Comparison of ENCODE assay signal across 14 mouse cellular contexts in genomic region chr8:104061048-104061988, GRCm38 (mm10). TPM values are rescaled to one million over a fixed set of nuclear protein-coding genes. Genes with fewer than 3 reads are reported as not detected.
DNase-seq lines count a peak whose midpoint lies in the region; ATAC-seq lines count a peak whose summit lies in the region.
"Had no signal": no experiment of that assay in that cellular context is flagged by ENCODE, and none has a peak within 500 bp of the region (broad histone marks: within the 10 kb centered on the region; RNA-seq: fewer than 3 reads in every experiment).

No protein-coding gene starts in this region.

- WGBS in lung, embryonic 15.5 days, result 65% methylated on average over 6 of the region's 6 CpGs
- 77% methylated on average over 6 of the region's 6 CpGs for WGBS in forebrain, embryonic 15.5 days
- 35% methylated on average over 6 of the region's 6 CpGs for WGBS in intestine, embryonic 16.5 days
- WGBS in stomach, embryonic 15.5 days, result 50% methylated on average over 6 of the region's 6 CpGs

- H3K9me3 ChIP-seq in lung, embryonic 15.5 days, result no peaks in the 10 kb centered on the region
- no peaks in the 10 kb centered on the region for H3K9me3 ChIP-seq in forebrain, embryonic 15.5 days
- H3K9me3 ChIP-seq in intestine, embryonic 16.5 days (ENCODE audit: control insufficient read depth, low read length), result no peaks in the 10 kb centered on the region
- no peaks in the 10 kb centered on the region for H3K9me3 ChIP-seq in stomach, embryonic 15.5 days
- H3K9me3 ChIP-seq: limb, embryonic 13.5 days had no signal

- H3K4me1 ChIP-seq in lung, embryonic 15.5 days, result peaks cover 6% of the 10 kb centered on the region; the same call in 1 of the 2 replicates
- H3K4me1 ChIP-seq in forebrain, embryonic 15.5 days, result peaks cover 3% of the 10 kb centered on the region; the same call in 1 of the 2 replicates
- peaks cover 34% of the 10 kb centered on the region for H3K4me1 ChIP-seq in intestine, embryonic 16.5 days (ENCODE audit: control insufficient read depth, insufficient read depth, low read length)
- H3K4me1 ChIP-seq in stomach, embryonic 15.5 days, result peaks cover 13% of the 10 kb centered on the region

- no peaks in the 10 kb centered on the region for H3K27me3 ChIP-seq in lung, embryonic 15.5 days
- H3K27me3 ChIP-seq in forebrain, embryonic 15.5 days, result no peaks in the 10 kb centered on the region
- no peaks in the 10 kb centered on the region for H3K27me3 ChIP-seq in intestine, embryonic 16.5 days (replicated peaks; ENCODE audit: control insufficient read depth, insufficient read depth, low read length)
- H3K27me3 ChIP-seq in stomach, embryonic 15.5 days (replicated peaks), result no peaks in the 10 kb centered on the region
- H3K27me3 ChIP-seq: limb, embryonic 13.5 days had no signal

- peak overlapping the region; percentile 33; the same call in 1 of the 2 replicates for H3K27ac ChIP-seq in lung, embryonic 15.5 days
- peak overlapping the region; percentile 53; the same call in 1 of the 2 replicates for H3K27ac ChIP-seq in forebrain, embryonic 15.5 days (replicated peaks)
- peak overlapping the region; percentile 94 for H3K27ac ChIP-seq in intestine, embryonic 16.5 days (ENCODE audit: low read length)
- 0 out of 2 replicates have a peak overlapping the region, but pooled peaks have one; percentile 35 for H3K27ac ChIP-seq in stomach, embryonic 15.5 days
- H3K27ac ChIP-seq: heart, adult 2 months; limb, embryonic 13.5 days had no signal

- H3K9ac ChIP-seq in lung, embryonic 15.5 days, result no peak overlapping the region
- no peak overlapping the region for H3K9ac ChIP-seq in forebrain, embryonic 15.5 days (replicated peaks)
- H3K9ac ChIP-seq in intestine, embryonic 16.5 days (ENCODE audit: low read depth, low read length), result peak overlapping the region; percentile 58; the same call in 1 of the 2 replicates
- no peak overlapping the region for H3K9ac ChIP-seq in stomach, embryonic 15.5 days
- H3K9ac ChIP-seq: limb, embryonic 13.5 days had no signal

- no peak overlapping the region for H3K4me3 ChIP-seq in lung, embryonic 15.5 days
- H3K4me3 ChIP-seq in forebrain, embryonic 15.5 days, result no peak overlapping the region
- peak overlapping the region; percentile 8; the same call in 1 of the 2 replicates for H3K4me3 ChIP-seq in intestine, embryonic 16.5 days (ENCODE audit: low read length)
- H3K4me3 ChIP-seq in stomach, embryonic 15.5 days (replicated peaks), result no peak overlapping the region
- H3K4me3 ChIP-seq: heart, adult 2 months; limb, embryonic 13.5 days had no signal

- no peak overlapping the region for H3K4me2 ChIP-seq in lung, embryonic 15.5 days
- no peak overlapping the region for H3K4me2 ChIP-seq in forebrain, embryonic 15.5 days (replicated peaks)
- H3K4me2 ChIP-seq in intestine, embryonic 16.5 days (ENCODE audit: low read depth, low read length), result peak overlapping the region; percentile 41; the same call in 1 of the 2 replicates
- H3K4me2 ChIP-seq in stomach, embryonic 15.5 days, result no peak overlapping the region
- H3K4me2 ChIP-seq: limb, embryonic 13.5 days had no signal

- no peaks in the 10 kb centered on the region for H3K36me3 ChIP-seq in lung, embryonic 15.5 days
- H3K36me3 ChIP-seq in forebrain, embryonic 15.5 days, result no peaks in the 10 kb centered on the region
- H3K36me3 ChIP-seq in intestine, embryonic 16.5 days (ENCODE audit: control insufficient read depth, insufficient read depth, low read length), result no peaks in the 10 kb centered on the region
- H3K36me3 ChIP-seq in stomach, embryonic 15.5 days, result no peaks in the 10 kb centered on the region
- H3K36me3 ChIP-seq: limb, embryonic 13.5 days had no signal

- no peak for ATAC-seq in lung, embryonic 15.5 days (ENCODE audit: borderline replicate concordance, extremely low read depth, low FRiP score, low TSS enrichment)
- peak; percentile 21 for ATAC-seq in forebrain, embryonic 15.5 days (replicated peaks)
- ATAC-seq in intestine, embryonic 16.5 days, result peak; percentile 95
- ATAC-seq in stomach, embryonic 15.5 days (ENCODE audit: insufficient read depth, low FRiP score, low read depth), result peak; percentile 44

- DNase-seq in lung, postnatal 25 days (ENCODE audit: low spot score), result no peak
- DNase-seq in ovary, adult 18-20 months (ENCODE audit: low spot score), result no peak
- DNase-seq in B cell, adult 2 months, result no peak
- no peak for DNase-seq in spleen, postnatal 10 days (ENCODE audit: low spot score in 2 of 2)
- DNase-seq: cerebellum, adult 8-10 months; kidney, postnatal 14 days; lung, postnatal 14 days; right cerebral cortex, adult 18-20 months had no signal

RNA-seq across cellular contexts. Expression of gene Cdh5, which starts 40.1 kb away (rescaled TPM):
- 71.2 and 74.7 TPM in 2 replicates for polyA plus RNA-seq in lung, embryonic 15.5 days (2015; fragmentation: Nextera tagmentation; extraction: Ambion mirVana)
- 9.0 and 9.3 TPM in 2 replicates for polyA plus RNA-seq in forebrain, embryonic 15.5 days (2015; fragmentation: Nextera tagmentation; extraction: Ambion mirVana)
- polyA plus RNA-seq in intestine, embryonic 16.5 days (2015; fragmentation: Nextera tagmentation; extraction: Ambion mirVana), result 17.8 and 19.7 TPM in 2 replicates
- 27.0 and 29.8 TPM in 2 replicates for polyA plus RNA-seq in stomach, embryonic 15.5 days (2015; fragmentation: Nextera tagmentation; extraction: Ambion mirVana)

Comparison
In these comparisons a context has a peak if more than half of its experiments do, and no peak if none do; other contexts are left out.
1. H3K27ac ChIP-seq: peak in every context shown above with its lines; median percentile 94 in intestine, embryonic 16.5 days; 53 in forebrain, embryonic 15.5 days; 35 in stomach, embryonic 15.5 days; 33 in lung, embryonic 15.5 days.